In genomic region chr3:55401236-55401635, GRCm38 (mm10) we compare ENCODE assay signal across 23 mouse cellular contexts.
DNase-seq lines count a peak whose midpoint lies in the region; ATAC-seq lines count a peak whose summit lies in the region.
"Had no signal": no experiment of that assay in that cellular context is flagged by ENCODE, and none has a peak within 500 bp of the region (broad histone marks: within the 10 kb centered on the region; RNA-seq: fewer than 3 reads in every experiment).

No protein-coding gene starts in this region.

- H3K9me3 ChIP-seq in forebrain, embryonic 13.5 days (replicated peaks) = no peaks in the 10 kb centered on the region
- H3K9me3 ChIP-seq in forebrain, embryonic 12.5 days = no peaks in the 10 kb centered on the region
- H3K9me3 ChIP-seq: embryonic facial prominence, embryonic 12.5 days; hindbrain, embryonic 15.5 days; intestine, embryonic 15.5 days; kidney, embryonic 15.5 days; lung, embryonic 15.5 days; midbrain, embryonic 10.5 days had no signal

- DNase-seq in frontal cortex, postnatal 10 days (ENCODE audit: low spot score in 2 of 2) = no peak
- DNase-seq in 3134 (ENCODE audit: extremely low read depth, insufficient read length, low spot score) (peak; percentile 39), adipocyte (ENCODE audit: low spot score) (peak; percentile 16)
- DNase-seq in adrenal gland, postnatal 36 days = peak; percentile 50 to 59
- DNase-seq in neural tube, embryonic 10.5 days (ENCODE audit: extremely low spot score, low spot score) = no peak
- DNase-seq: cerebellum, adult 2 months; gastrocnemius, adult 2 months; kidney, postnatal 4 days; right cerebral cortex, postnatal 14 days; thymus, adult 2 months had no signal

- no peak overlapping the region for H3K9ac ChIP-seq in forebrain, embryonic 13.5 days
- no peak overlapping the region for H3K9ac ChIP-seq in forebrain, embryonic 12.5 days
- H3K9ac ChIP-seq: embryonic facial prominence, embryonic 12.5 days; hindbrain, embryonic 15.5 days; intestine, embryonic 15.5 days; kidney, embryonic 15.5 days; liver, embryonic 14.5 days; lung, embryonic 15.5 days had no signal

- 83% methylated on average over 1 of the region's 1 CpGs for WGBS in forebrain, embryonic 13.5 days
- WGBS in forebrain, embryonic 12.5 days = 81% methylated on average over 1 of the region's 1 CpGs

- no peak overlapping the region for H3K4me3 ChIP-seq in forebrain, embryonic 13.5 days
- no peak overlapping the region for H3K4me3 ChIP-seq in forebrain, embryonic 12.5 days (replicated peaks)
- H3K4me3 ChIP-seq: embryonic facial prominence, embryonic 12.5 days; gastrocnemius, adult 2 months; hindbrain, embryonic 15.5 days; intestine, embryonic 15.5 days; kidney, embryonic 15.5 days; lung, embryonic 15.5 days; midbrain, embryonic 10.5 days had no signal

- no peaks in the 10 kb centered on the region for H3K27me3 ChIP-seq in forebrain, embryonic 13.5 days
- H3K27me3 ChIP-seq in forebrain, embryonic 12.5 days = no peaks in the 10 kb centered on the region
- H3K27me3 ChIP-seq: embryonic facial prominence, embryonic 12.5 days; hindbrain, embryonic 15.5 days; intestine, embryonic 15.5 days; kidney, embryonic 15.5 days; lung, embryonic 15.5 days had no signal

- ATAC-seq in frontal cortex, adult (ENCODE audit: low TSS enrichment) = peak; percentile 22; the same call in 1 of the 2 replicates
- ATAC-seq in forebrain, embryonic 13.5 days = no peak
- ATAC-seq in forebrain, embryonic 12.5 days (ENCODE audit: low FRiP score) = no peak
- ATAC-seq: forebrain, embryonic 16.5 days; intestine, embryonic 15.5 days had no signal

- no peak overlapping the region for H3K27ac ChIP-seq in forebrain, embryonic 13.5 days
- no peak overlapping the region for H3K27ac ChIP-seq in forebrain, embryonic 12.5 days
- H3K27ac ChIP-seq: embryonic facial prominence, embryonic 12.5 days; gastrocnemius, adult 2 months; hindbrain, embryonic 15.5 days; intestine, embryonic 15.5 days; kidney, embryonic 15.5 days; liver, embryonic 14.5 days; lung, embryonic 15.5 days; macrophage; midbrain, embryonic 10.5 days had no signal

- no peaks in the 10 kb centered on the region for H3K36me3 ChIP-seq in forebrain, embryonic 13.5 days (ENCODE audit: poor library complexity, severe bottlenecking)
- H3K36me3 ChIP-seq in forebrain, embryonic 12.5 days (replicated peaks) = no peaks in the 10 kb centered on the region; the same call in 1 of the 2 replicates
- H3K36me3 ChIP-seq: embryonic facial prominence, embryonic 12.5 days; hindbrain, embryonic 15.5 days; intestine, embryonic 15.5 days; kidney, embryonic 15.5 days; lung, embryonic 15.5 days; midbrain, embryonic 10.5 days had no signal

- no peak overlapping the region for H3K4me2 ChIP-seq in forebrain, embryonic 13.5 days
- no peak overlapping the region for H3K4me2 ChIP-seq in forebrain, embryonic 12.5 days
- H3K4me2 ChIP-seq: embryonic facial prominence, embryonic 12.5 days; heart, embryonic 11.5 days; hindbrain, embryonic 15.5 days; intestine, embryonic 15.5 days; kidney, embryonic 15.5 days; lung, embryonic 15.5 days had no signal

- H3K4me1 ChIP-seq in forebrain, embryonic 13.5 days = peaks cover 16% of the 10 kb centered on the region
- peaks cover 14% of the 10 kb centered on the region for H3K4me1 ChIP-seq in forebrain, embryonic 12.5 days
- H3K4me1 ChIP-seq: embryonic facial prominence, embryonic 12.5 days; intestine, embryonic 15.5 days; lung, embryonic 15.5 days had no signal

Comparison
In these comparisons a context has a peak if more than half of its experiments do, and no peak if none do; other contexts are left out.
1. DNase-seq: peak in 3134 (single experiment), adipocyte (single experiment) and adrenal gland, postnatal 36 days (2 of 2); none in frontal cortex, postnatal 10 days (0 of 2) and neural tube, embryonic 10.5 days (single experiment).